Mouse (Mus musculus): Measurements from ENCODE around the gene 1700013F07Rik. TPM values are rescaled to one million over a fixed set of nuclear protein-coding genes. Genes with fewer than 3 reads are reported as not detected.
"Not testable (repeated sequence)": the region's sequence is repeated elsewhere in the genome, so short reads cannot be mapped to it uniquely, and the experiment has no call there.

The 1700013F07Rik gene
- not detected in 2 replicates for polyA plus RNA-seq (2014; fragmentation: Nextera tagmentation; extraction: Ambion mirVana)

GRCm38 (mm10) chr3:108533951-108534350, at the start of gene 1700013F07Rik:
Gene 1700013F07Rik, plus strand, starts transcription at chr3:108534150.
- H3K4me2 ChIP-seq (ENCODE audit: low read length): no peak within 1 kb of the TSS
- no peak within 1 kb of the TSS for H3K9ac ChIP-seq (ENCODE audit: low read length)
- peaks cover 14% of the 10 kb centered on the region; the same call in 1 of the 2 replicates for H3K27me3 ChIP-seq (ENCODE audit: control insufficient read depth, insufficient read depth, low read length)
- ATAC-seq (ENCODE audit: insufficient number of reproducible peaks, insufficient read depth, low FRiP score, low read depth): no peak
- H3K4me1 ChIP-seq (ENCODE audit: control insufficient read depth in 2 of 2, insufficient read depth in 2 of 2, low read length in 2 of 2): peaks cover 6 to 11% of the 10 kb centered on the region in 2 experiments; a peak in 3 of 4 replicates
- 73% methylated on average over 6 of the region's 6 CpGs for WGBS
- no peaks in the 10 kb centered on the region for H3K36me3 ChIP-seq (ENCODE audit: control insufficient read depth, insufficient read depth, low read length)
- no peaks in the 10 kb centered on the region for H3K9me3 ChIP-seq (ENCODE audit: control insufficient read depth, low read length)
- H3K27ac ChIP-seq (replicated peaks in 1 of 2; ENCODE audit: control insufficient read depth in 1 of 2, insufficient read depth in 1 of 2, low read depth in 2 of 2, low read length in 2 of 2): no peak within 1 kb of the TSS
- no peak within 1 kb of the TSS for H3K4me3 ChIP-seq (ENCODE audit: control insufficient read depth in 1 of 2, insufficient read depth in 1 of 2, low read depth in 1 of 2, low read length in 2 of 2)

GRCm38 (mm10) chr3:108484749-108485148, 49.2 kb upstream of the 1700013F07Rik start:
- Histone ChIP-seq H3K4me1 (ENCODE audit: control insufficient read depth in 2 of 2, insufficient read depth in 2 of 2, low read length in 2 of 2) (no peaks in the 10 kb centered on the region), H3K9me3 (ENCODE audit: control insufficient read depth, low read length) (0 out of 2 replicates have a peak, but pooled peaks cover 3% of the 10 kb centered on the region), H3K4me3 (ENCODE audit: control insufficient read depth in 1 of 2, insufficient read depth in 1 of 2, low read depth in 1 of 2, low read length in 2 of 2) (no peak overlapping the region), H3K9ac (ENCODE audit: low read length) (no peak overlapping the region), H3K4me2 (ENCODE audit: low read length) (no peak overlapping the region), H3K36me3 (ENCODE audit: control insufficient read depth, insufficient read depth, low read length) (no peaks in the 10 kb centered on the region), H3K27me3 (ENCODE audit: control insufficient read depth, insufficient read depth, low read length) (no peaks in the 10 kb centered on the region), H3K27ac (replicated peaks in 1 of 2; ENCODE audit: control insufficient read depth in 1 of 2, insufficient read depth in 1 of 2, low read depth in 2 of 2, low read length in 2 of 2) (no peak overlapping the region)
- 85% methylated on average over 4 of the region's 4 CpGs for WGBS
- ATAC-seq (ENCODE audit: insufficient number of reproducible peaks, insufficient read depth, low FRiP score, low read depth): no peak

- no peak overlapping the region for H3K27ac ChIP-seq (replicated peaks in 1 of 2; ENCODE audit: control insufficient read depth in 1 of 2, insufficient read depth in 1 of 2, low read depth in 2 of 2, low read length in 2 of 2)
- no peak overlapping the region for H3K4me3 ChIP-seq (ENCODE audit: control insufficient read depth in 1 of 2, insufficient read depth in 1 of 2, low read depth in 1 of 2, low read length in 2 of 2)
- no peaks in the 10 kb centered on the region for H3K36me3 ChIP-seq (ENCODE audit: control insufficient read depth, insufficient read depth, low read length)
- H3K4me1 ChIP-seq (ENCODE audit: control insufficient read depth in 2 of 2, insufficient read depth in 2 of 2, low read length in 2 of 2): no peaks in the 10 kb centered on the region
- H3K9ac ChIP-seq (ENCODE audit: low read length): no peak overlapping the region
- no peak overlapping the region for H3K4me2 ChIP-seq (ENCODE audit: low read length)
- no peaks in the 10 kb centered on the region for H3K27me3 ChIP-seq (ENCODE audit: control insufficient read depth, insufficient read depth, low read length)
- 0 out of 2 replicates have a peak, but pooled peaks cover 3% of the 10 kb centered on the region for H3K9me3 ChIP-seq (ENCODE audit: control insufficient read depth, low read length)
- 37% methylated on average over 3 of the region's 3 CpGs for WGBS
- no peak for ATAC-seq (ENCODE audit: insufficient number of reproducible peaks, insufficient read depth, low FRiP score, low read depth)
Observed at GRCm38 (mm10) chr3:108489968-108490367, 44.0 kb upstream of the 1700013F07Rik start.

GRCm38 (mm10) chr3:108494861-108495474, 39.0 kb upstream of the 1700013F07Rik start:
- Histone ChIP-seq H3K4me2 (ENCODE audit: low read length) (no peak overlapping the region), H3K27me3 (ENCODE audit: control insufficient read depth, insufficient read depth, low read length) (no peaks in the 10 kb centered on the region), H3K4me1 (ENCODE audit: control insufficient read depth in 2 of 2, insufficient read depth in 2 of 2, low read length in 2 of 2) (no peaks in the 10 kb centered on the region; a peak in 1 of 4 replicates), H3K9me3 (ENCODE audit: control insufficient read depth, low read length) (no peaks in the 10 kb centered on the region), H3K36me3 (ENCODE audit: control insufficient read depth, insufficient read depth, low read length) (no peaks in the 10 kb centered on the region), H3K9ac (ENCODE audit: low read length) (no peak overlapping the region), H3K4me3 (ENCODE audit: control insufficient read depth in 1 of 2, insufficient read depth in 1 of 2, low read depth in 1 of 2, low read length in 2 of 2) (no peak overlapping the region), H3K27ac (replicated peaks in 1 of 2; ENCODE audit: control insufficient read depth in 1 of 2, insufficient read depth in 1 of 2, low read depth in 2 of 2, low read length in 2 of 2) (no peak overlapping the region)
- no peak for ATAC-seq (ENCODE audit: insufficient number of reproducible peaks, insufficient read depth, low FRiP score, low read depth)
- 75% methylated on average over 9 of the region's 9 CpGs for WGBS

- no peak for ATAC-seq (ENCODE audit: insufficient number of reproducible peaks, insufficient read depth, low FRiP score, low read depth)
- Histone ChIP-seq H3K9ac (ENCODE audit: low read length) (no peak overlapping the region), H3K27me3 (ENCODE audit: control insufficient read depth, insufficient read depth, low read length) (no peaks in the 10 kb centered on the region), H3K4me3 (ENCODE audit: control insufficient read depth in 1 of 2, insufficient read depth in 1 of 2, low read depth in 1 of 2, low read length in 2 of 2) (no peak overlapping the region), H3K4me1 (ENCODE audit: control insufficient read depth in 2 of 2, insufficient read depth in 2 of 2, low read length in 2 of 2) (no peaks in the 10 kb centered on the region; a peak in 1 of 4 replicates), H3K27ac (replicated peaks in 1 of 2; ENCODE audit: control insufficient read depth in 1 of 2, insufficient read depth in 1 of 2, low read depth in 2 of 2, low read length in 2 of 2) (no peak overlapping the region), H3K36me3 (ENCODE audit: control insufficient read depth, insufficient read depth, low read length) (no peaks in the 10 kb centered on the region), H3K9me3 (ENCODE audit: control insufficient read depth, low read length) (no peaks in the 10 kb centered on the region), H3K4me2 (ENCODE audit: low read length) (no peak overlapping the region)
- WGBS: 37% methylated on average over 4 of the region's 4 CpGs
Observed at GRCm38 (mm10) chr3:108495486-108495885, 38.5 kb upstream of the 1700013F07Rik start.

- ATAC-seq (ENCODE audit: insufficient number of reproducible peaks, insufficient read depth, low FRiP score, low read depth): no peak
- 28% methylated on average over 9 of the region's 9 CpGs for WGBS
- H3K4me3 ChIP-seq (ENCODE audit: control insufficient read depth in 1 of 2, insufficient read depth in 1 of 2, low read depth in 1 of 2, low read length in 2 of 2): no peak overlapping the region
- no peak overlapping the region for H3K9ac ChIP-seq (ENCODE audit: low read length)
- no peaks in the 10 kb centered on the region for H3K36me3 ChIP-seq (ENCODE audit: control insufficient read depth, insufficient read depth, low read length)
- no peak overlapping the region for H3K4me2 ChIP-seq (ENCODE audit: low read length)
- no peaks in the 10 kb centered on the region for H3K27me3 ChIP-seq (ENCODE audit: control insufficient read depth, insufficient read depth, low read length)
- H3K9me3 ChIP-seq (ENCODE audit: control insufficient read depth, low read length): no peaks in the 10 kb centered on the region
- no peak overlapping the region for H3K27ac ChIP-seq (replicated peaks in 1 of 2; ENCODE audit: control insufficient read depth in 1 of 2, insufficient read depth in 1 of 2, low read depth in 2 of 2, low read length in 2 of 2)
- H3K4me1 ChIP-seq (ENCODE audit: control insufficient read depth in 2 of 2, insufficient read depth in 2 of 2, low read length in 2 of 2): no peaks in the 10 kb centered on the region; a peak in 1 of 4 replicates
Observed at GRCm38 (mm10) chr3:108497602-108498001, 36.3 kb upstream of the 1700013F07Rik start.

GRCm38 (mm10) chr3:108499826-108500225, 34.1 kb upstream of the 1700013F07Rik start:
- Histone ChIP-seq H3K27ac (replicated peaks in 1 of 2; ENCODE audit: control insufficient read depth in 1 of 2, insufficient read depth in 1 of 2, low read depth in 2 of 2, low read length in 2 of 2) (no peak overlapping the region), H3K9me3 (ENCODE audit: control insufficient read depth, low read length) (no peaks in the 10 kb centered on the region), H3K36me3 (ENCODE audit: control insufficient read depth, insufficient read depth, low read length) (no peaks in the 10 kb centered on the region), H3K4me2 (ENCODE audit: low read length) (no peak overlapping the region), H3K27me3 (ENCODE audit: control insufficient read depth, insufficient read depth, low read length) (no peaks in the 10 kb centered on the region), H3K4me1 (ENCODE audit: control insufficient read depth in 2 of 2, insufficient read depth in 2 of 2, low read length in 2 of 2) (no peaks in the 10 kb centered on the region; a peak in 1 of 4 replicates), H3K9ac (ENCODE audit: low read length) (no peak overlapping the region), H3K4me3 (ENCODE audit: control insufficient read depth in 1 of 2, insufficient read depth in 1 of 2, low read depth in 1 of 2, low read length in 2 of 2) (no peak overlapping the region)
- WGBS: 45% methylated on average over 8 of the region's 8 CpGs
- no peak for ATAC-seq (ENCODE audit: insufficient number of reproducible peaks, insufficient read depth, low FRiP score, low read depth)

- not testable (repeated sequence) for H3K4me2 ChIP-seq (ENCODE audit: low read length); H3K9ac ChIP-seq (ENCODE audit: low read length); H3K9me3 ChIP-seq (ENCODE audit: control insufficient read depth, low read length); H3K27ac ChIP-seq (replicated peaks in 1 of 2; ENCODE audit: control insufficient read depth in 1 of 2, insufficient read depth in 1 of 2, low read depth in 2 of 2, low read length in 2 of 2); H3K4me3 ChIP-seq (ENCODE audit: control insufficient read depth in 1 of 2, insufficient read depth in 1 of 2, low read depth in 1 of 2, low read length in 2 of 2); ATAC-seq (ENCODE audit: insufficient number of reproducible peaks, insufficient read depth, low FRiP score, low read depth); H3K4me1 ChIP-seq (ENCODE audit: control insufficient read depth in 2 of 2, insufficient read depth in 2 of 2, low read length in 2 of 2); H3K27me3 ChIP-seq (ENCODE audit: control insufficient read depth, insufficient read depth, low read length); H3K36me3 ChIP-seq (ENCODE audit: control insufficient read depth, insufficient read depth, low read length)
- 74% methylated on average over 3 of the region's 3 CpGs for WGBS
Observed at GRCm38 (mm10) chr3:108501411-108501810, 32.5 kb upstream of the 1700013F07Rik start.

Data from heart, embryonic 14.5 days (tissue).